Mouse (Mus musculus): ENCODE data around the gene Nek2. TPM values are rescaled to one million over a fixed set of nuclear protein-coding genes. Genes with fewer than 3 reads are reported as not detected.

The Nek2 gene
- polyA plus RNA-seq, 1 experiment from 2014 or later = 39.3 TPM

DNA sequence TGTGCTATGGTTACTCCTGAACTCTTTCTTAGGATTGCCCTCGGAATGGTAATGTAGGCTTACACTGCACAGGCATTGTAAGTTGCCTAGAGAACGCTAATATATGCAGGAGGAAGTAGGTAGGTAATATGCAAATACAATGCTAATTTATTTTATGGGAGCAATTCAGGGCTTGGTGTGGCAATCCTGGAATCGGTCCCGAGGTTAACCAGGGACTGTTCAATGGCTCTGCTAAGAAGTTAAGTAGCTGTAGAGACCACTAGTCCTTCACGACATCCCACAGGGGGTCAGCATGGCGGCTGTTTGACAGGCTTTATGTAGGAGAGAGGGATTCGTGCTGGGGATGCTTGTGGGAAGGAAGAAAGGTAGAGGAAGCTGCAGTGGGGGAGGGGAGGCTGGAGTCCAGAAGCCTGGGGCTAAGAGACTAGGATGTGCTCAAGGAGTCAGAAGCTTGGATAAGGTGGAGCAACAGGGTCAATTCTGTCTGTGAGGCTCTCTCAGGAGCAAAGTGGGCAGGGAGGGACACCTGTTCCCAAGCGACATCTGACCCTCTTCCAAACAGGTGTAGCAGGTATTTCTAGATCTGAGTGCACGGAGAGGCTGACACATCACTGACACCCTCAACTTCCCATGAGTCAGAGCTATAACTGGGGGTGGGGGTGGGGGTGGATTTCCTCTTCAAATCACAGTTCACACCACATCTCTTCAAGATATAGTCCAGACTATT lies 19.0 kb upstream of the Nek2 start:
- H3K4me3 ChIP-seq (replicated peaks) = no peak overlapping the region
- H3K27me3 ChIP-seq = no peaks in the 10 kb centered on the region
- H3K36me3 ChIP-seq = no peaks in the 10 kb centered on the region
- no peak overlapping the region for H3K9ac ChIP-seq
- 0 out of 2 replicates have a peak, but pooled peaks cover 3% of the 10 kb centered on the region for H3K9me3 ChIP-seq (replicated peaks)
- 49% methylated on average over 9 of the region's 9 CpGs for WGBS (ENCODE audit: insufficient replicate concordance)
- no peak overlapping the region for H3K27ac ChIP-seq
- H3K4me2 ChIP-seq = no peak overlapping the region
- no peak for ATAC-seq (ENCODE audit: low read depth)
- H3K4me1 ChIP-seq (replicated peaks) = no peaks in the 10 kb centered on the region
- DNase-seq = no peak

DNA sequence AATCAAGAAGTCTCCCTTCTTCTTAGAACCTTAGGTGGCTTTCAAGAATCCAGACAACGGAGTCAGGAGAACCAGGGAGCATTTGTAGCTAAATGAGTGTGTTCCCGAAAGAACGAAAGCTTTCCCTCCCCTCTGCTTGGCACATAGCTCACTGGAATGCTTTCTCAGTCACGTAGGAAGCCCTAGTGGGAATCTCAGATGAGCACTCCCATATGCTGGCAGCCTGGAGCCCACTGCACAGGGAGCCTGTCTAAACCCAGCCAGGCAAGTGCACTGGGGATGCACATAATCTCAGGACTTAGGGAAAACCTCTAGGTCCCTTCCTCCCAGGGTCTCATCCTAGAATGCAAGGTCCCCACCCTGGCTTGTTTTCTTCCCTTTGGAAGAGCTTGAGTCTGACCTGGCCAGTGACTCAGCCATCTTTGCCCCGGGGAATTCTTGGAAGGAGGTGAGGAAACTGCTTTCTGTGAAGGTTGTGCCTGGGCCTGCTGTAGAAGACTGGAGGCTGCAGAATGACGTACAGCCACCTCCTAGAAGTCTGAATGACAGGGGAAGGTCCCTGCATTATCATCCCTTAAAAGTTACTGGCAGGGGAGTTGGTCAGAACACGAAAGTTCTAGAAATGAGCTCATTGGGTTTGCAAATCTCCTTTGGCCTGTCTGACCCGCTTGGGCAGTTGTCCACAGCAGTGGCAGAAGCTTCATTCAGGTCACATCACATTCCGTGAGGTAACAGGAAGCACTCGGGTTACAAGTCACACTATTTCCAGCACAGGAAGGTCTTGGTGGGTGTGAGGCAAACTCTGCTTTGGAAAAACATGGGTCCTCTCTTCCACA lies 18.2 kb upstream of the Nek2 start:
- H3K27ac ChIP-seq = no peak overlapping the region
- H3K4me2 ChIP-seq = no peak overlapping the region
- DNase-seq = no peak
- no peak overlapping the region for H3K4me3 ChIP-seq (replicated peaks)
- no peaks in the 10 kb centered on the region for H3K27me3 ChIP-seq
- H3K36me3 ChIP-seq = no peaks in the 10 kb centered on the region
- no peak overlapping the region for H3K9ac ChIP-seq
- 49% methylated on average over 10 of the region's 10 CpGs for WGBS (ENCODE audit: insufficient replicate concordance)
- no peaks in the 10 kb centered on the region for H3K4me1 ChIP-seq (replicated peaks)
- H3K9me3 ChIP-seq (replicated peaks) = 0 out of 2 replicates have a peak, but pooled peaks cover 3% of the 10 kb centered on the region
- no peak for ATAC-seq (ENCODE audit: low read depth)

DNA sequence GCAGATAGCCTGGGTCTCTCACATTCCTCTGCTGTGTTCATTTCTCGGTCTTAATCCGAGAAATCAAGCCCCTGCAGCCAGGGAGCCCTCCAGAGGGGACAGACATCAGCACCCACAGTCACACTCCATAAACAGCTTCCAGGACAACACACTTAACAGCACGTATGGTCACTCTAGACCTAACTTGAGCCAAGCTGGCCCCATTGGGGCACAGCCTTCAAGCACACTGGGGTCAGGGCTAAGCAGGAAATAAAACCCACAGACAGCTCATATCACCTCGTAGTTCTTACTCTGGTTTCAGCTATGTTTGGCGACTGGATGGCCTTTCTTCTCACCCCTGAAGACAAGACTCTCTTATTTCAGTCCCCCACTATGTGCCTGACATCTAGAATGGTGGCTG lies 16.5 kb upstream of the Nek2 start:
- Histone ChIP-seq H3K27me3 (no peaks in the 10 kb centered on the region), H3K4me3 (replicated peaks) (no peak overlapping the region), H3K9ac (no peak overlapping the region), H3K27ac (no peak overlapping the region), H3K36me3 (no peaks in the 10 kb centered on the region), H3K9me3 (replicated peaks) (0 out of 2 replicates have a peak, but pooled peaks cover 3% of the 10 kb centered on the region), H3K4me1 (replicated peaks) (no peaks in the 10 kb centered on the region), H3K4me2 (no peak overlapping the region)
- ATAC-seq (ENCODE audit: low read depth) (no peak), DNase-seq (no peak)
- WGBS (ENCODE audit: insufficient replicate concordance) = 32% methylated on average over 5 of the region's 5 CpGs

- H3K4me3 ChIP-seq (replicated peaks) = no peak overlapping the region
- ATAC-seq (ENCODE audit: low read depth) = no peak
- no peaks in the 10 kb centered on the region for H3K4me1 ChIP-seq (replicated peaks)
- no peak overlapping the region for H3K27ac ChIP-seq
- no peak overlapping the region for H3K4me2 ChIP-seq
- 0 out of 2 replicates have a peak, but pooled peaks cover 3% of the 10 kb centered on the region for H3K9me3 ChIP-seq (replicated peaks)
- DNase-seq = no peak
- H3K27me3 ChIP-seq = no peaks in the 10 kb centered on the region
- 50% methylated on average over 6 of the region's 6 CpGs for WGBS (ENCODE audit: insufficient replicate concordance)
- no peaks in the 10 kb centered on the region for H3K36me3 ChIP-seq
- no peak overlapping the region for H3K9ac ChIP-seq
These were observed 15.5 kb upstream of the Nek2 start for GRCm38 (mm10) chr1:191805788-191806187.

GRCm38 (mm10) chr1:191806740-191807139 lies 14.5 kb upstream of the Nek2 start:
- 84% methylated on average over 4 of the region's 4 CpGs for WGBS (ENCODE audit: insufficient replicate concordance)
- Histone ChIP-seq H3K4me1 (replicated peaks) (no peaks in the 10 kb centered on the region), H3K4me3 (replicated peaks) (no peak overlapping the region), H3K9me3 (replicated peaks) (0 out of 2 replicates have a peak, but pooled peaks cover 3% of the 10 kb centered on the region), H3K9ac (no peak overlapping the region), H3K27me3 (no peaks in the 10 kb centered on the region), H3K4me2 (no peak overlapping the region), H3K27ac (no peak overlapping the region), H3K36me3 (no peaks in the 10 kb centered on the region)
- ATAC-seq (ENCODE audit: low read depth) = no peak
- no peak for DNase-seq

GRCm38 (mm10) chr1:191807979-191808378 lies 13.3 kb upstream of the Nek2 start:
- 66% methylated on average over 7 of the region's 7 CpGs for WGBS (ENCODE audit: insufficient replicate concordance)
- H3K27me3 ChIP-seq = no peaks in the 10 kb centered on the region
- no peaks in the 10 kb centered on the region for H3K4me1 ChIP-seq (replicated peaks)
- H3K9ac ChIP-seq = no peak overlapping the region
- no peaks in the 10 kb centered on the region for H3K36me3 ChIP-seq
- no peak overlapping the region for H3K4me3 ChIP-seq (replicated peaks)
- ATAC-seq (ENCODE audit: low read depth) = no peak
- H3K9me3 ChIP-seq (replicated peaks) = 0 out of 2 replicates have a peak, but pooled peaks cover 3% of the 10 kb centered on the region
- DNase-seq = no peak
- no peak overlapping the region for H3K27ac ChIP-seq
- H3K4me2 ChIP-seq = no peak overlapping the region

DNA sequence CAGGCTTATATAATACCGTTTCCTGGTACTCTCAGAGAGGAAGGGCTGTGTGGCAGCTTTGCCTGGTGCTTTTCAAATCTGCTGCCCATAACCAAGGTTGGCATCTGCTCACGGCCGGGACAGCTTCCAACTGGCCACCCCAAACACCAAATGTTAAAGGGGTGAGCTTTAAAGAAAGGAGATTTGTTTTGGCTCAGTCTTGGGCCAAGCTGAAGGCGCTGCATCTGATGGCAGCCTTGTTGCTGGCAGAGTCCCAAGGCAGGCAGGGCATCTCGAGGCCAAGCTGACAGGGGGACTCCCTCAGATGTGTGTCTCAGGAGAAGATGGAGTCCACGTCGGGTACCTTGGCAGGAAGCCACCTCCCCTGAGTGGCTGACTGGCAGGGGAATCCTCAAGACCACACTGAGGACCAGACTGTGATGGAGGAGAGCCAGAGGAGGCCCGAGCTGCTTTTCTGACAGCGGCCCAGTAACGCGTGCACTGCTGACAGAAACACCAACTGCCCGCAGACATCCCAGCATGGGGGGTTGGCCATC lies 12.5 kb upstream of the Nek2 start:
- Histone ChIP-seq H3K4me3 (replicated peaks) (no peak overlapping the region), H3K4me2 (no peak overlapping the region), H3K36me3 (no peaks in the 10 kb centered on the region), H3K9me3 (replicated peaks) (0 out of 2 replicates have a peak, but pooled peaks cover 3% of the 10 kb centered on the region), H3K27ac (no peak overlapping the region), H3K9ac (no peak overlapping the region), H3K27me3 (no peaks in the 10 kb centered on the region), H3K4me1 (replicated peaks) (no peaks in the 10 kb centered on the region)
- no peak for DNase-seq
- 75% methylated on average over 12 of the region's 12 CpGs for WGBS (ENCODE audit: insufficient replicate concordance)
- ATAC-seq (ENCODE audit: low read depth) = no peak

DNA sequence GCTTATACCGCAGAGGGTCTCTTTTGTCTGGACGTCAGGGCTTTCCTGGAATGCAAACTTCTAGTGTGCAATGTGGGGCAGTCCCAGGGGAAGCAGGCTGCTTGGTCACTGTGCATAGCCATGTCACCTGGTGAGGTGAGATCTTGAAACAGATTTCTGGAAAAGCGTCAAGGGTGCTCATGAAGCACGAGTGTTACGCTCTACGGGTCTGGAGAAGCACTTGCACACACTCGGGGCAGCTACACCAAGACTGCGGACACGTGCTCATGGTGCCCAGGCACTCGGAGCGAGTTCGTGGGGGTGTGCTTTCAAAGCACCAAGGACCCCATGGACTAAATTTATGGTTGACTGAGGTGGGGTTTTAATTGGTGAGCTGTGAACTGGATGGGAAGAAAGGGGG lies 9.5 kb upstream of the Nek2 start:
- ATAC-seq (ENCODE audit: low read depth) (no peak), DNase-seq (no peak)
- no peaks in the 10 kb centered on the region for H3K27me3 ChIP-seq
- H3K27ac ChIP-seq = no peak overlapping the region
- no peak overlapping the region for H3K4me2 ChIP-seq
- no peaks in the 10 kb centered on the region for H3K36me3 ChIP-seq
- H3K4me3 ChIP-seq (replicated peaks) = no peak overlapping the region
- H3K4me1 ChIP-seq (replicated peaks) = no peaks in the 10 kb centered on the region
- 0 out of 2 replicates have a peak, but pooled peaks cover 1% of the 10 kb centered on the region for H3K9me3 ChIP-seq (replicated peaks)
- 77% methylated on average over 12 of the region's 12 CpGs for WGBS (ENCODE audit: insufficient replicate concordance)
- no peak overlapping the region for H3K9ac ChIP-seq

DNA sequence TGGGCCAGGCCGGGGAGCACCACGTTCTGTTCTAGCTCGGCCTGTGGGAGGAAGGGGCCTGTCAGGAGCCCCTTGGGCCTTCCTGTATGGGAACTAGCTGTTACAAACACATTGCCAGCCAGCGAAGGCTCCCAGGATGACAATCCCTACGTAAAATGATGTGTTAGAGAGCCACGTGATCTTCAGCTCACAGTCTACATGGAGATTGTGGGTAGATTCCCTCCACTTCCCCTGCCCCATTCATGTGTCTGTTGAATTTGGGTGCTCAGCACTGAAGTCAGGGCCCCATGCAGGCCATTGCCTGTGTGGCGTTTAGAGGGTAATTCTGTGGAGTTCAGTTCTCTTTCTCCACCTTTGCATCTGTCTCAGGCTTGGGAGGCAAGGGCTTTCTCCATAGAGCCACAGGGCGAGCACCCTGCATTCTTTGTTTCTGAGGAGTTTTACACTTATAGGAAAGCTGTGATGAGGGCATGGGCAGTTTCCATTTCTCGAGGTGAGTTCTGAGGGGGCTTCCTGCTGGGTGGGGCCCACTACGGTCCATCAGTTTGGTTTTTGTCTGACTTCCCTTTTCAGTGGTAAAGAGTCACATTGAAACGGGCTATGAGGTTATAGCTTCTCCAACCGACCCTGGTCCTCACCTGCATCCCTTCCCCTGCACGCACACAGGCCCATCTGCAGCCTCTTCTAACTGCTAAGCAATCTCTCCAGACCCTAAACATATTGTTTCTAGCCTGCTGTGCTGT lies 8.1 kb upstream of the Nek2 start:
- no peak overlapping the region for H3K9ac ChIP-seq

GRCm38 (mm10) chr1:191814240-191814639 lies 7.0 kb upstream of the Nek2 start:
- Histone ChIP-seq H3K9ac (no peak overlapping the region), H3K4me1 (replicated peaks) (peaks cover 4% of the 10 kb centered on the region; the same call in 1 of the 2 replicates), H3K4me2 (no peak overlapping the region), H3K27ac (no peak overlapping the region), H3K36me3 (no peaks in the 10 kb centered on the region), H3K9me3 (replicated peaks) (no peaks in the 10 kb centered on the region), H3K4me3 (replicated peaks) (no peak overlapping the region), H3K27me3 (no peaks in the 10 kb centered on the region)
- ATAC-seq (ENCODE audit: low read depth) (no peak), DNase-seq (no peak)
- 30% methylated on average over 4 of the region's 4 CpGs for WGBS (ENCODE audit: insufficient replicate concordance)

More for the DNA sequence above, 8.1 kb upstream of the Nek2 start:
- no peak overlapping the region for H3K27ac ChIP-seq
- ATAC-seq (ENCODE audit: low read depth) = no peak
- no peaks in the 10 kb centered on the region for H3K36me3 ChIP-seq
- H3K4me3 ChIP-seq (replicated peaks) = no peak overlapping the region
- H3K27me3 ChIP-seq = no peaks in the 10 kb centered on the region
- H3K9me3 ChIP-seq (replicated peaks) = no peaks in the 10 kb centered on the region
- peaks cover 2% of the 10 kb centered on the region; the same call in 1 of the 2 replicates for H3K4me1 ChIP-seq (replicated peaks)
- WGBS (ENCODE audit: insufficient replicate concordance) = 42% methylated on average over 13 of the region's 13 CpGs
- DNase-seq = no peak
- no peak overlapping the region for H3K4me2 ChIP-seq

- peaks cover 4% of the 10 kb centered on the region; the same call in 1 of the 2 replicates for H3K27me3 ChIP-seq
- 62% methylated on average over 5 of the region's 5 CpGs for WGBS (ENCODE audit: insufficient replicate concordance)
- H3K4me2 ChIP-seq = no peak overlapping the region
- H3K4me3 ChIP-seq (replicated peaks) = no peak overlapping the region
- ATAC-seq (ENCODE audit: low read depth) (no peak), DNase-seq (no peak)
- no peaks in the 10 kb centered on the region for H3K9me3 ChIP-seq (replicated peaks)
- H3K27ac ChIP-seq = no peak overlapping the region
- no peaks in the 10 kb centered on the region for H3K36me3 ChIP-seq
- H3K9ac ChIP-seq = no peak overlapping the region
- peaks cover 4% of the 10 kb centered on the region; the same call in 1 of the 2 replicates for H3K4me1 ChIP-seq (replicated peaks)
These were observed 6.3 kb upstream of the Nek2 start for GRCm38 (mm10) chr1:191814935-191815334.

Data from liver, embryonic 13.5 days (tissue).